27 mouse cellular contexts compared by ENCODE assay signal in the genomic region with DNA sequence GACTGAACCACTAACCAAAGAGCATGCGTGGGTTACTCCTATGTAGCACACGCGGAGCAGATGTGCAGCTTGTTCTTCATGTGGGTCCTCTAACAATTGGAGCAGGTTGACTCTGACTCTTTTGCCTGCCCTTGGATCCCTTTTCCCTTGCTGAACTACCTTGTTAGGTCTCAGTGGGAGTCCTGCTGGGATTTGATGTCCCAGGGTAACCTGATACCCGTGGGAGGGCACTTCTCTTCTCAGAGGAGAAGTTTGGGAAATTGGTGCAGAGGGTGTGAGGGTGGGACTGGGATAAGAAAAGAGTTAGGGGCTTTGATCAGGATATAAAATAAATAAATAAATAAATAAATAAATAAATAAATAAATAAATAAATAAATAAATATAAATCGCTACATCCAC.
A peak's percentile ranks its signal among the peaks of the same experiment; 100 is the strongest.
DNase-seq lines count a peak whose midpoint lies in the region; ATAC-seq and TF ChIP-seq lines count a peak whose summit lies in the region.
"Had no signal": no experiment of that assay in that cellular context is flagged by ENCODE, and none has a peak within 500 bp of the region (broad histone marks: within the 10 kb centered on the region; RNA-seq: fewer than 3 reads in every experiment).

No protein-coding gene starts in this region.

- no peak for TF ChIP-seq CTCF in ES-Bruce4 (IDR thresholded peaks at IDR 0.05; ENCODE audit: low read depth, low read length)
- no peak for TF ChIP-seq CTCF in liver, postnatal 0 days (IDR thresholded peaks at IDR 0.05; ENCODE audit: low read depth)

- no peak for ATAC-seq in liver, postnatal 0 days
- ATAC-seq in activated CD4-positive, CD25-positive, alpha-beta regulatory T cell, adult 4 months, result no peak
- ATAC-seq: CD4-positive, CD25-positive, alpha-beta regulatory T cell, adult 4 months; forebrain, embryonic 14.5 days; forebrain, embryonic 16.5 days had no signal

- H3K27ac ChIP-seq in heart, embryonic 10.5 days, result no peak overlapping the region
- H3K27ac ChIP-seq in ES-Bruce4 (ENCODE audit: insufficient read depth, low read length) (peak overlapping the region; percentile 35), ES-E14 (ENCODE audit: insufficient read depth, low read depth, low read length, poor library complexity, severe bottlenecking) (peak overlapping the region; percentile 64; the same call in 1 of the 2 replicates)
- no peak overlapping the region for H3K27ac ChIP-seq in liver, postnatal 0 days (ENCODE audit: low read depth)
- H3K27ac ChIP-seq: embryonic facial prominence, embryonic 13.5 days; embryonic facial prominence, embryonic 15.5 days; forebrain, embryonic 10.5 days; forebrain, embryonic 12.5 days had no signal

- in situ Hi-C loops in ES-E14 (cut with MboI; ENCODE audit: low sequenced_read_pairs in 2 of 2, unreplicated experiment in 2 of 2), result no loop called here

- H3K4me3 ChIP-seq in heart, embryonic 10.5 days, result no peak overlapping the region
- H3K4me3 ChIP-seq in ES-Bruce4 (ENCODE audit: low read depth, low read length), result no peak overlapping the region
- no peak overlapping the region; a peak in 1 of 4 replicates for H3K4me3 ChIP-seq in ES-E14 (ENCODE audit: insufficient read depth in 1 of 2, low read depth in 1 of 2, low read length in 2 of 2, poor library complexity in 1 of 2, severe bottlenecking in 1 of 2)
- no peak overlapping the region for H3K4me3 ChIP-seq in liver, postnatal 0 days (ENCODE audit: low read depth, low read length)
- H3K4me3 ChIP-seq: embryonic facial prominence, embryonic 13.5 days; embryonic facial prominence, embryonic 15.5 days; erythroblast, embryonic 14.5 days; forebrain, embryonic 10.5 days; forebrain, embryonic 12.5 days had no signal

- H3K36me3 ChIP-seq in heart, embryonic 10.5 days, result no peaks in the 10 kb centered on the region
- H3K36me3 ChIP-seq in ES-Bruce4 (ENCODE audit: control insufficient read depth, insufficient read depth, low read length, poor library complexity, severe bottlenecking) (no peaks in the 10 kb centered on the region), ES-E14 (ENCODE audit: control insufficient read depth, insufficient read depth, low read length, poor library complexity, severe bottlenecking) (no peaks in the 10 kb centered on the region; the same call in 1 of the 2 replicates)
- no peaks in the 10 kb centered on the region for H3K36me3 ChIP-seq in liver, postnatal 0 days (replicated peaks; ENCODE audit: insufficient read depth, low read length)
- H3K36me3 ChIP-seq: embryonic facial prominence, embryonic 13.5 days; embryonic facial prominence, embryonic 15.5 days; forebrain, embryonic 10.5 days; forebrain, embryonic 12.5 days had no signal

- no peak for TF ChIP-seq POLR2A in ES-Bruce4 (IDR thresholded peaks at IDR 0.05; ENCODE audit: insufficient read depth, low read length)

- no peaks in the 10 kb centered on the region for H3K27me3 ChIP-seq in heart, embryonic 10.5 days (ENCODE audit: insufficient read depth, poor library complexity, severe bottlenecking)
- no peaks in the 10 kb centered on the region for H3K27me3 ChIP-seq in ES-Bruce4 (ENCODE audit: control insufficient read depth, insufficient read depth, low read length, poor library complexity, severe bottlenecking)
- H3K27me3 ChIP-seq in liver, postnatal 0 days (ENCODE audit: insufficient read depth, low read length), result no peaks in the 10 kb centered on the region
- H3K27me3 ChIP-seq: CH12.LX; embryonic facial prominence, embryonic 13.5 days; embryonic facial prominence, embryonic 15.5 days; forebrain, embryonic 12.5 days had no signal

- H3K4me1 ChIP-seq in heart, embryonic 10.5 days, result no peaks in the 10 kb centered on the region
- H3K4me1 ChIP-seq in ES-Bruce4 (ENCODE audit: control insufficient read depth, insufficient read depth, low read length), result no peaks in the 10 kb centered on the region
- H3K4me1 ChIP-seq in ES-E14 (ENCODE audit: control insufficient read depth in 2 of 2, insufficient read depth in 2 of 2, low read length in 2 of 2, poor library complexity in 1 of 2), result peaks cover 0 to 2% of the 10 kb centered on the region in 2 experiments; a peak in 3 of 4 replicates
- no peaks in the 10 kb centered on the region for H3K4me1 ChIP-seq in liver, postnatal 0 days (ENCODE audit: insufficient read depth)

- no peak for TF ChIP-seq EP300 in ES-Bruce4 (IDR thresholded peaks at IDR 0.05; ENCODE audit: insufficient read depth, low read depth, low read length)
- TF ChIP-seq EP300 in liver, postnatal 0 days (IDR thresholded peaks at IDR 0.05; ENCODE audit: low read depth), result no peak

- peak; percentile 37 for DNase-seq in heart, adult 11 months
- no peak for DNase-seq in heart, embryonic 10.5 days (ENCODE audit: low spot score)
- DNase-seq in ES-E14 (ENCODE audit: low read depth, low spot score), result peak; percentile 87
- peak; percentile 96 for DNase-seq in ZHBTc4 (ENCODE audit: low read depth, low spot score)
- no peak for DNase-seq in liver, postnatal 0 days
- DNase-seq: adrenal gland, adult 8-10 months; adrenal gland, postnatal 14 days; adrenal gland, postnatal 36 days; B cell, adult 2 months; cerebellum, adult 11 months; cerebellum, adult 18-20 months; cerebellum, adult 8-10 months; cerebellum, adult 9-11 months; cerebellum, postnatal 14 days; cerebellum, postnatal 36 days; embryo, embryonic 11 days had no signal

- H3K9ac ChIP-seq in ES-Bruce4 (ENCODE audit: low read depth, poor library complexity, severe bottlenecking) (no peak overlapping the region), ES-E14 (ENCODE audit: insufficient read depth, low read depth, low read length, poor library complexity, severe bottlenecking) (no peak overlapping the region)
- no peak overlapping the region for H3K9ac ChIP-seq in liver, postnatal 0 days (replicated peaks)
- H3K9ac ChIP-seq: embryonic facial prominence, embryonic 13.5 days; embryonic facial prominence, embryonic 15.5 days; forebrain, embryonic 12.5 days had no signal

- H3K9me3 ChIP-seq in heart, embryonic 10.5 days, result no peaks in the 10 kb centered on the region
- H3K9me3 ChIP-seq in ES-Bruce4 (replicated peaks; ENCODE audit: control insufficient read depth, insufficient read depth, low read length, poor library complexity, severe bottlenecking) (peaks cover 24% of the 10 kb centered on the region), ES-E14 (ENCODE audit: control insufficient read depth, insufficient read depth, low read depth, low read length) (no peaks in the 10 kb centered on the region)
- no peaks in the 10 kb centered on the region for H3K9me3 ChIP-seq in liver, postnatal 0 days (ENCODE audit: low read length)
- H3K9me3 ChIP-seq: embryonic facial prominence, embryonic 13.5 days; embryonic facial prominence, embryonic 15.5 days; forebrain, embryonic 10.5 days had no signal

- no peak overlapping the region for H3K4me2 ChIP-seq in liver, postnatal 0 days (ENCODE audit: low read depth, low read length)
- H3K4me2 ChIP-seq: embryonic facial prominence, embryonic 13.5 days; embryonic facial prominence, embryonic 15.5 days; forebrain, embryonic 12.5 days had no signal

- WGBS in heart, embryonic 10.5 days, result 91% methylated on average over 5 of the region's 5 CpGs
- WGBS in liver, postnatal 0 days (ENCODE audit: insufficient replicate concordance), result 84% methylated on average over 5 of the region's 5 CpGs

TF ChIP-seq in ES-E14, 5 proteins besides CTCF, POLR2A, EP300 and RAD21:
- no peak for TF ChIP-seq CHD2 (IDR thresholded peaks at IDR 0.05; ENCODE audit: low read depth, low read length)
- no peak for TF ChIP-seq MAFK (IDR thresholded peaks at IDR 0.05; ENCODE audit: insufficient read depth, low read depth, low read length)
- no peak for TF ChIP-seq ZC3H11A (IDR thresholded peaks at IDR 0.05; ENCODE audit: borderline replicate concordance, low read depth, low read length)
- TF ChIP-seq ZNF384 (IDR thresholded peaks at IDR 0.05; ENCODE audit: low read depth, low read length), result no peak
- TF ChIP-seq HCFC1 (IDR thresholded peaks at IDR 0.05; ENCODE audit: borderline replicate concordance, insufficient read depth, low read length), result no peak
TF ChIP-seq in ES-E14: peak in this region for 0.

Comparison
In these comparisons a context has a peak if more than half of its experiments do, and no peak if none do; other contexts are left out.
1. DNase-seq: peak in heart, adult 11 months (single experiment), ES-E14 (single experiment) and ZHBTc4 (single experiment); none in heart, embryonic 10.5 days (single experiment) and liver, postnatal 0 days (single experiment).
2. H3K27ac ChIP-seq: peak in ES-Bruce4 (single experiment) and ES-E14 (single experiment); none in heart, embryonic 10.5 days (single experiment) and liver, postnatal 0 days (single experiment).